Mouse (Mus musculus): ENCODE measurements at regions not wholly inside any gene's neighbourhood (a gene's known extent, or its start where the extent isn't known, plus 50 kb on each side); places are given as distances from the start of the nearest gene placed in this dataset.

DNA sequence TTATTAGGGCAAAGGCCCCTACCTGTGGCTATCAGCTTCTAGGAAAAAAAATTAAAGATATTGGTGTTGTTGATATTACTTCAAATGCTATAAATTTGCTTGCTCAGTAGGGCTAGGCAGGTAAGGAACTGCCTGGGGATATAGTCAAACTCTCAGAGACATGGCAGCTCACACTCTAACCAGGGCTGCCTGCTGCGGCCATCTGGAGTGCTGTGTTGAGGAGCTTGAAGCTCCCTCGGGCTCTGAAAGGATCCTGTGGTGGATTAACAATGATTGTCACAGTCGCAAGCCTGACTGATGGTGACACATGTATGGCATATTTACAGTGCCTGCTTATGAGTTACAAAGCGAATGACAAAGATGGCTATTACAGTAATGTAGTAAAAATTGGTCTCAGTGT lies 64.2 kb upstream of the Camk1g start:
- TF ChIP-seq POLR2A (IDR thresholded peaks at IDR 0.05; ENCODE audit: extremely low read depth, insufficient read depth, low read length), result no peak
- no peak for TF ChIP-seq CTCF (IDR thresholded peaks at IDR 0.05; ENCODE audit: extremely low read depth, insufficient read depth, low read length)

Measured in cortical plate, adult 2 months (tissue).